Mouse (Mus musculus): ENCODE results near the gene Rbm8a. TPM values are rescaled to one million over a fixed set of nuclear protein-coding genes. Genes with fewer than 3 reads are reported as not detected.

Gene Rbm8a
- total and polyA plus RNA-seq, 3 experiments: 231 to 363 TPM; not detected in 1

DNA sequence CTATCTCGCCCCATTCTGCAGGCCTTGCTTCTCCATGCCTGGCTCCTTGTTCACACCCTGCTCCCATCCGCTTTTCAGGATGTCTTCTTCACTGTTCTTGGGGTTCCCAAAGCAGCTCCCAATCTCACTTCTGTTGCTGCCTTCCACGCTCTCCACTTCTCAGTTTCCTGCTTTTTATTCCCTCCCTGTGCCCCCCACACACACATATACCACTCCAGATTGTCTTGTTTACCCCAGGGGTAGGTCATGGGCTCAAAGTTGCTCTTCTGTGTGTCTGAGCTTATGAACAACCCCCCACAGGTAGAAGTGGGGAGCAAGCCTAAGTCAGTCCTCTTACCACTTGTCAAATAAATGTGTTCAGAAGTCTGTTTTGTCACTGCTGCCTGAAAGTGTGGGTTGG is 30.3 kb upstream of the Rbm8a start:
- TF ChIP-seq SIN3A (IDR thresholded peaks at IDR 0.05; ENCODE audit: low read length): no peak
- Histone ChIP-seq H3K9me3 (replicated peaks; ENCODE audit: insufficient read depth, low read length) (no peaks in the 10 kb centered on the region), H3K36me3 (ENCODE audit: control insufficient read depth in 1 of 2, insufficient read depth in 2 of 2, low read length in 2 of 2) (peaks cover 0 to 7% of the 10 kb centered on the region in 2 experiments; a peak in 2 of 4 replicates), H3K79me2 (ENCODE audit: control insufficient read depth, insufficient read depth, low read length, poor library complexity) (no peaks in the 10 kb centered on the region; the same call in 1 of the 2 replicates), H3K27ac (ENCODE audit: control insufficient read depth, low read depth, low read length) (no peak overlapping the region), H3K9ac (ENCODE audit: control insufficient read depth, low read depth, low read length, poor library complexity, severe bottlenecking) (no peak overlapping the region), H3K4me1 (ENCODE audit: control insufficient read depth in 1 of 2, insufficient read depth in 2 of 2, low read length in 2 of 2) (peaks cover 8 to 10% of the 10 kb centered on the region in 2 experiments), H3K27me3 (ENCODE audit: control insufficient read depth in 1 of 2, insufficient read depth in 2 of 2, low read length in 2 of 2) (no peaks in the 10 kb centered on the region), H3K4me3 (ENCODE audit: control insufficient read depth in 1 of 2, insufficient read depth in 1 of 2, low read depth in 2 of 2, low read length in 2 of 2) (no peak overlapping the region)
- DNase-seq (ENCODE audit: low read depth, low spot score): no peak

DNA sequence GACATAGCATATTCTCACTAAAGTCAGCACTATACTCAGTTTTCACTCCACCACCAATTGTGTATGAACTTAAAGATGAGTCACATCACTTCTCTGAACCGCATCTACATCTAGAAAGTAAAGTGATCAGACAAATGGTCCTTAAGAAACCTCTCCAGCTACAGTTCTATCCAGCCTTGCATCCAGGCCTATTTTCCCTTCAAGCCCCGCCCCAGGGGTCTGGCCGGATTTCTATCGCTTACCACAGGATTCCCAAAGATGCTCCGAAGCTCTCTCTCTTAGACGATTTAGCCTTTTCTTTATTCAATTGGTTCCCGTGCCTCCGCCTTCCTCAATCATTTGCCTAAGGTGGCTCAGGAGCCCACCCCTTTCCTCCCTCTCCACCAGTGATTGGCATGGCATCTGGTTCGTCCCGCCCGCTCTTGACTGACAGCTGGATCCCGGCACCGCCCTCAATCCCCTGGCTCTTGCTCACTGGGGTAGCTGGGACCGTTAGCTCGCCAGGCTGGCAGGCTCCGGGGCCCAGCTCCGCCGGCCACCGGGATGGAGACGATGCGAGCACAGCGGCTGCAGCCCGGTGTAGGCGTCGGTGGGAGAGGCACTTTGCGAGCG is 29.0 kb upstream of the Rbm8a start, which contains the start of gene Lix1l:
Gene Lix1l (plus strand): TSS at position 511 of the 612 bp plus-strand sequence.
- H3K4me3 ChIP-seq (ENCODE audit: control insufficient read depth in 1 of 2, insufficient read depth in 1 of 2, low read depth in 2 of 2, low read length in 2 of 2): peak within 1 kb of the TSS; percentile 60 to 66
- H3K36me3 ChIP-seq (ENCODE audit: control insufficient read depth in 1 of 2, insufficient read depth in 2 of 2, low read length in 2 of 2): peaks cover 0 to 7% of the 10 kb centered on the region in 2 experiments; a peak in 2 of 4 replicates
- H3K9me3 ChIP-seq (replicated peaks; ENCODE audit: insufficient read depth, low read length): no peaks in the 10 kb centered on the region
- no peaks in the 10 kb centered on the region; the same call in 1 of the 2 replicates for H3K79me2 ChIP-seq (ENCODE audit: control insufficient read depth, insufficient read depth, low read length, poor library complexity)
- H3K27me3 ChIP-seq (ENCODE audit: control insufficient read depth in 1 of 2, insufficient read depth in 2 of 2, low read length in 2 of 2): no peaks in the 10 kb centered on the region
- peak within 1 kb of the TSS; percentile 74 for H3K9ac ChIP-seq (ENCODE audit: control insufficient read depth, low read depth, low read length, poor library complexity, severe bottlenecking)
- H3K4me1 ChIP-seq (ENCODE audit: control insufficient read depth in 1 of 2, insufficient read depth in 2 of 2, low read length in 2 of 2): peaks cover 8 to 9% of the 10 kb centered on the region in 2 experiments
- peak within 1 kb of the TSS; percentile 21 for H3K27ac ChIP-seq (ENCODE audit: control insufficient read depth, low read depth, low read length)
- peak; percentile 100 for DNase-seq (ENCODE audit: low read depth, low spot score)
- TF ChIP-seq POLR2A (IDR thresholded peaks at IDR 0.05; ENCODE audit: control insufficient read depth in 1 of 2, insufficient read depth in 1 of 2, low read depth in 1 of 2, low read length in 2 of 2, poor library complexity in 1 of 2) (peak; percentile 81 to 83; a peak in 3 of 4 replicates), GATA1 (IDR thresholded peaks at IDR 0.05; ENCODE audit: low read depth, low read length) (no peak), ZKSCAN1 (IDR thresholded peaks at IDR 0.05; ENCODE audit: low read depth, low read length) (no peak), SIN3A (IDR thresholded peaks at IDR 0.05; ENCODE audit: low read length) (peak; percentile 71), UBTF (IDR thresholded peaks at IDR 0.05; ENCODE audit: borderline replicate concordance, insufficient read depth, low read depth, low read length) (0 out of 2 replicates have a peak, but pooled peaks have one; percentile 44), MEF2A (IDR thresholded peaks at IDR 0.05; ENCODE audit: extremely low read depth, insufficient replicate concordance, low read depth, low read length, poor library complexity, severe bottlenecking) (no peak), CHD2 (IDR thresholded peaks at IDR 0.05; ENCODE audit: low read length) (peak; percentile 74), NELFE (IDR thresholded peaks at IDR 0.05; ENCODE audit: low read depth, low read length) (peak; percentile 69), MAFK (IDR thresholded peaks at IDR 0.05; ENCODE audit: borderline replicate concordance, low read depth, low read length) (no peak), MAZ (IDR thresholded peaks at IDR 0.05; ENCODE audit: low read depth, low read length) (no peak; the same call in 1 of the 2 replicates), MAX (IDR thresholded peaks at IDR 0.05; ENCODE audit: low read length) (no peak), HCFC1 (IDR thresholded peaks at IDR 0.05; ENCODE audit: low read depth, low read length) (peak; percentile 70), MYB (IDR thresholded peaks at IDR 0.05; ENCODE audit: low read depth, low read length) (no peak), TBP (IDR thresholded peaks at IDR 0.05; ENCODE audit: low read depth, low read length) (peak; percentile 60), USF2 (IDR thresholded peaks at IDR 0.05; ENCODE audit: borderline replicate concordance in 1 of 2, insufficient read depth in 1 of 2, low read depth in 1 of 2, low read length in 2 of 2) (no peak), BHLHE40 (IDR thresholded peaks at IDR 0.05; ENCODE audit: borderline replicate concordance, low read depth, low read length) (no peak), ZC3H11A (IDR thresholded peaks at IDR 0.05; ENCODE audit: low read depth, low read length) (no peak), RAD21 (IDR thresholded peaks at IDR 0.05; ENCODE audit: low read depth, low read length) (no peak), JUND (IDR thresholded peaks at IDR 0.05; ENCODE audit: low read depth, low read length) (no peak), ELF1 (IDR thresholded peaks at IDR 0.05; ENCODE audit: low read depth, low read length) (peak; percentile 63; the same call in 1 of the 2 replicates), ETS1 (IDR thresholded peaks at IDR 0.05; ENCODE audit: low read depth, low read length) (0 out of 2 replicates have a peak, but pooled peaks have one; percentile 9), MXI1 (IDR thresholded peaks at IDR 0.05; ENCODE audit: low read depth, low read length) (no peak), MYC (IDR thresholded peaks at IDR 0.05; ENCODE audit: low read depth, low read length) (no peak), CHD1 (IDR thresholded peaks at IDR 0.05; ENCODE audit: low read depth, low read length) (no peak), ZNF384 (IDR thresholded peaks at IDR 0.05; ENCODE audit: low read depth, low read length) (no peak), POLR2AphosphoS2 (IDR thresholded peaks at IDR 0.05; ENCODE audit: low read length) (peak; percentile 58; the same call in 1 of the 2 replicates), GABPA (IDR thresholded peaks at IDR 0.05; ENCODE audit: low read depth, low read length) (no peak), NRF1 (IDR thresholded peaks at IDR 0.05; ENCODE audit: insufficient read depth, low read depth, low read length, poor library complexity, severe bottlenecking) (peak; percentile 35; the same call in 1 of the 2 replicates), ZMIZ1 (IDR thresholded peaks at IDR 0.05; ENCODE audit: low read depth, low read length) (no peak; the same call in 1 of the 2 replicates), EP300 (IDR thresholded peaks at IDR 0.05; ENCODE audit: low read depth in 1 of 2, low read length in 2 of 2) (no peak)

All from MEL (cell line).